Mouse (Mus musculus): Measurements from ENCODE around the gene Mthfd2.

The Mthfd2 gene

DNA sequence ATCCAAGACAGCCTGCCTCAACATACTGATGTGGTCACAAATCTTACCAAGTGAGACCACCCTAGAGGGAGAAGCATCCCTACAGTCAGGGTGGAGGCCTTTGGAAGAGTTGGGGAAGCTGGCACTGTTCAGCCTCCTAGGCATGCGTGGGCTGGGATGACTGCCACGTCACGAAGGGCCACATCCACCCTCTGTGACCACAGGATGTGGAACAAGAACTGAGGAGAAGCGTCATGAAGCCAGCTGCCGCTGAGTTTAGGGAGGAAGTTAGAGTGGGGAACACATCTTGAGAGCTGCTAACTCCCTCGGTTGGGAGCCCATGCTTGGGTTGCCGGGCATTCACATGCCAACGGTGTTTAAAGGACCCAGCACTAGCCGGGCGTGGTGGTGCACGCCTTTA, 52.0 kb downstream of the Mthfd2 start:
- in situ Hi-C loops (cut with MboI, MseI) = no loop called here

GRCm38 (mm10) chr6:83268144-83269010, 57.3 kb downstream of the Mthfd2 start:
- in situ Hi-C loops (cut with MboI, MseI) = loop anchor here in 1 of 2 experiments (5.0 kb wide), 1 partner anchor 271 kb away; no protein-coding TSS in a partner anchor

DNA sequence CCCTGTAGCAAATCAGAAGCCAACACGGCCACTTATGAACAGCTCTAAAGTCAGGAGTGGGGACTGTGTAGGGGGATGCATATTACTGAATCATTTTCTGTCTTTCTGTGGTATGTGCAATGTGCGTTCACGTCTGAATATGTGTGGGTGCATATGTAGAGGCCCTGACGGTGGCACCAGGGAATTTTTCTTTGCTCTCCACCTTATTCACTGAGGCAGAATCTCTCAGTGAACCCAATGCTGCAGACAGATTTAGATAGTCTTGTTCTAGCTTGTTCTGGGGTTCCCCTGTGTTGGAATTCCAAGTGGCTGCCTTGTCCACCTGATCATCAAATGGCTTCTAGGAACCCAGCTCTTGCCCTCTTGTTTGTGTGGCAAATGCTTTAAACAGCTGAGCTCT, 58.1 kb downstream of the Mthfd2 start:
- in situ Hi-C loops (cut with MboI, MseI) = loop anchor here in 1 of 2 experiments (5.0 kb wide), 1 partner anchor 270 kb away; no protein-coding TSS in a partner anchor

- in situ Hi-C loops (cut with MboI, MseI) = loop anchor here in 1 of 2 experiments (5.0 kb wide), 1 partner anchor 268 kb away; no protein-coding TSS in a partner anchor
These were observed 60.1 kb downstream of the Mthfd2 start for GRCm38 (mm10) chr6:83265653-83266052.

DNA sequence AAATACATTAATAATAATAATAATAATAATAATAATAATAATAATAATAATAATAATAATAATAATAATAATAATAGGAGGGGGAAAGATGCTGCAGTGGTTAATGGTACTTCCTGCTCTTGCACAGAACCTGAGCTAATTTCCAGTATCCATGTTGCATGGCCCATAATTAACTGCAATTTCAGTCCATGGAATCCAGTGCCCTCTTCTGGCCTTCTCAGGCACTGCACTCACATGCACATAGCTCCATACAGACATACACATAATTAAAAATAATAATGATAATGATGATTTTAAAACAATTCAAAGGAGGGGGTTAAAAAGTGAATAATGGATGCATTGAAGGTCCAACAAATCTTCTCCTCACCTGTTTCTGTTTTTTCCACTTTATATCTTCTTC, 60.5 kb downstream of the Mthfd2 start:
- in situ Hi-C loops (cut with MboI, MseI) = loop anchor here in 1 of 2 experiments (5.0 kb wide), 1 partner anchor 268 kb away; no protein-coding TSS in a partner anchor

GRCm38 (mm10) chr6:83264516-83264915, 61.2 kb downstream of the Mthfd2 start:
- in situ Hi-C loops (cut with MboI, MseI) = no loop called here

Measured in T-helper 17 cell (primary cell).